Mouse (Mus musculus): ENCODE results near the gene Irf2.

The Irf2 gene

DNA sequence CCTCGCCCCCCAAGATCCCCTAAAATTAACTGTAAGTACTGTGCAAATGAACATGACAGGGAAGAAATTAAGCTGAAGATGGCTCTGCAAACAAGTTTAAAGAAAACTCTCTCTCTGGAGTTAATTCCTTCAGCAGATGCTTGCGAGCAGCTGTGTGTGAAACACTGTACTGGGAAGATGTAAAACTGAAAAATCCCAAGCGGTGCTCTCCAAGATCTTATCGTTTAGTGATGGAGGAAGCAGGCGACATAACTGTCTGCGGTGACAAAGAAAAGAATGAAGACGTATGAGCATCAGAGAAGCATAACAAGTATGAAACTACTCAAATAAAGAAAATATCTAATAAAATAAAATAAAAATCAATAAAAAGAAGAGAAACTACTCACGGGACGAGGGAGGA is 18.1 kb downstream of the Irf2 start:
- no peak for DNase-seq (ENCODE audit: low spot score in 2 of 2)

DNA sequence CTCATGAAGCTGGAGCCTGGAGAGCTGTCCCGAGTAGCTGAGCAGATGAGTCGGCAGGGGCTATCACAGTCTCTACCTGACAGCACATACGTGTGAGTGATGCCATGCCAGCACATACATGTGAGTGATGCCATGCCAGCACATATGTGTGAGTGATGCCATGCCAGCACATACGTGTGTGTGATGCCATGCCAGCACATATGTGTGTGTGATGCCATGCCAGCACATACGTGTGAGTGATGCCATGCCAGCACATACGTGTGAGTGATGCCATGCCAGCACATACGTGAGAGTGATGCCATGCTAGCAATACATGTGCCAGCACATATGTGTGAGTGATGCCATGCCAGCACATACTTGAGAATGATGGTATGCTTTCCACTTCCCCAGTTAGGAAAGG is 18.6 kb downstream of the Irf2 start:
- no peak for DNase-seq (ENCODE audit: low spot score in 2 of 2)

DNA sequence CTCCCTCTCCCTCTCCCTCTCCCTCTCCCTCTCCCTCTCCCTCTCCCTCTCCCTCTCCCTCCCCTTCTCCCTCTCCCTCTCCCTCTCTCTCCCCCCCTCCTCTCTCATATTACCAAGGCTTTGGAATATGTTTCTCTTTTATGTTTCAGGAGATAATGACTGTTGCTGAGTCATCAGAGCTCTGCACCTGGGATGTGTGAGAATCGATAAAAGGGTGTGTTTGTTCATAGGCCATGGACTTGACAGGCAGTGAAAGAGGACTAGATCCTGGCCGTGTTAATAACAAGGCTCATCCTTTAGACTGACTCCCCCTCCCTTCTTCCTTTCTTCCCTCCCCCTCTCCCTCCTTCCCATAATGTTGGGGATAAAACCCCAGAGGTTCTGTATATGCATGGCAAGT is 19.1 kb downstream of the Irf2 start:
- DNase-seq (ENCODE audit: low spot score in 2 of 2), result no peak

DNA sequence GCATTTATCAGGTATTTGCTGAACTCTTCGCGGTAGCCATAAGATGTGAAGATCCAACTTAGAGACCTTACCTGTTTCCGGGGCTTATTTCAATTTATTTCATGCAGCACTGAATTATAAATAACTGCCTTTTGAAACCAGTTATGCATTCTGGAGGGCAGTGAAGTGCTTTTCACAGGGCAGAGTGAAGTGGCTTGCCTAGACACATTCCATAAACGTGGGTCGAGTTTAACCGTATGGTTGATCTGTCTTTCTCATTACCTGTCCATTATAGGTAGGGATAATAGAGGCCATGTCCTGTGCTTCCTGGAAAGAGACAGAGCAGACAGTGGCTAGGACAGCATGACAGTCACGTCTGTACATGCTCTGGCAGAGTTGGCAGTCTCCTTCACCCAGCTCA is 20.0 kb downstream of the Irf2 start:
- DNase-seq (ENCODE audit: low spot score in 2 of 2), result no peak

DNA sequence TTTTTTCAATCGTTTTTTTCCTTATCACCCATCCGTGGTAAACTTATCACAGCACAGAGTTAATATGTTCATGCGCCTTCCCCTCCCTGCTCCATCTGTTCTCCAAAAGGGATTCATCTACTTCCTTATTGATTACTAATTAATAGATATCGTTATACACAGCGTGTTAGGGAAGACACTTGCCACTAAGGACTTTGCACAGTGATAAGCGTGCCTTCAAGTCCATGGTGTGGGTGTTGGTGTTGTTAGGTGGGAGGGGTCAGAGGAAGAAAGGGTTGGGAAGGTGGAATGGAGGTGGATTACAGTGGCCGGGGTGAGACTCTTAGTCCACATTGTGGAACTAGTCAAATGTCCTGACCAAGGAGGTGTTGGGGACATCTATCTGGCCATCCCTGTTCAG is 21.2 kb downstream of the Irf2 start:
- no peak for DNase-seq (ENCODE audit: low spot score in 2 of 2)

DNA sequence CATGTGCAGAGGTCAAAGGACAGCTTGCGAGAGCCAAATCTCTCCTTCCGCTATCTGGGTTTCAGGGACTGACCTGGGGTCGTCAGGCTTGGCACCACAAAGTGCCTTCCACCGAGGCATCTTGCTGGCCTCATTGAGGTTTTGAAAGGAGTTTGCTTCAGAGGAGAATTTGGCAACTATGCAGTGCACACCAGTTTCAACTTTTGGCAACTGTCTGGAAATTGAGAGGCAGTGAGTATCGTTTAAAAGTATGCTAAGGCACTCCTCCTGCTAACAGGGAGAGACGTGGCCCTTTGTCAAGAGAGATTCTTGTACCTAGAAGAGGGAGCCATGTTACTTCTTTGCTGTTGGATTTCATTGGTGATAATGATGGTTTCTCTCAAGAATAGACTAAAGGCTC is 21.9 kb downstream of the Irf2 start:
- no peak for DNase-seq (ENCODE audit: low spot score in 2 of 2)

DNA sequence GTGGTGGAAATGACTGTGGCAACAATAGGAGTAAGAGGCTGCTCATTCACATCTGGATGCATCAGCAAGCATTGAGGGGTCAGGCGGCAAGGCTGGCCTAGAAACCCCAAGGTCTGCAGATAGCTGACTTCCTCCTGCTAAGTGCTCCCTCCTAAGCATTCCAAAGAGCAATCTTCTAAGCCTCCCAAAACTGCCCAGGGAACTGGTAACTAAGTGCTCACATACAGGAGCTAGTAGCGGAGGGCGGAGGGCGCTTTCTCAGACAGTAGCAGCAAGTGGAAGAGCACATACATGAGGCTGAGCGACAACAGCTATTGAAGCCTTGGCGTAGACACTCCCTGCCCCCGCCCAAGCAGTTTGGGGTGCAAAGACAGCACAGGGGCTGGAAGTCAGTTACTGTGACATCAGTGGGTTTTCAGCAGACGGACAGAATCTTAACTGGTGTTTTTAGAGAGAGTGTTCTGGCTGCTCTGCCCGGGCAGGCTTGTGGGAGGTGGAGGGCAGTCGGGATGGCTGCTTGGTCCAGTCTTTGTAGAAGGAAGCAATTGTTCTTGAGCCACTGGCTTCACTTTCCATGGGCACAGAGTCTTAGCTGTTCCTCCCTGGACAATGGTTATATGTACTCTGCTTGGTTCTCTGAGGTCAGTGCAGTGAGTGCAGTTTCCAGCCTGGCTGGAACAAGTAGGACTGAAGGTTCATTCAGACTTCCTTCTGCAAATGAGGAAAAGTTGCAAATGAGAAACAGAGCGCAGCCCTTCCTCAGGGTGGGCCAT is 30.1 kb downstream of the Irf2 start:
- DNase-seq (ENCODE audit: low spot score in 2 of 2), result peak; percentile 35 to 41

DNA sequence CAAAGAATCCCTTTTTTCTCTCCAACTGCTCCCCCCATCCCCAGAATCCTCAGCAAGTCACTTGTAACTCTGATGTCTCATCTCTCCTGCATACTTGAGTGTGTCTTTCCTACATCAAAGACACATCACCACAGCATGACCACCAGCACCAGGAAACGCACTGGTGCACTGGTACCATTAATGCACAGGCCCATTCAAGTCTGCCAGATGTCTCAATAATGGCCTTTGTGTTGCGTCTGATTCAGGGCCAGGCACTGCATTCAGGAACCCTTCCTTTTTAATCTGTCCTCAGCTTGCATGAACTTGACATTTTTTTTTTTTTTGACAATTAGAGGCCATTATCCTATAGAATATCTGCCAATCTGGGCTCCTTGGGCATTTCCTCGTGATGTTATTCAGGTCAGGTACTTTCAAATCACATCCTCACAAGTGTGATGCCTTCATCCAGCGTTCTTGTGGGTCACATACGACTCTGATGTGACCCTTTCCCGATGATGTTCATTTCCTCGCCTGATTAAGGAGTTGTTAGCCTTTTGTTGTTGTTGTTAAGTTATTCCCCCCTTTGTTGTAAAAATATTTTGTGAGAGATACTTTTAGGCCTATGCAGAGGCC is 31.5 kb downstream of the Irf2 start:
- no peak for DNase-seq (ENCODE audit: low spot score in 2 of 2)

DNA sequence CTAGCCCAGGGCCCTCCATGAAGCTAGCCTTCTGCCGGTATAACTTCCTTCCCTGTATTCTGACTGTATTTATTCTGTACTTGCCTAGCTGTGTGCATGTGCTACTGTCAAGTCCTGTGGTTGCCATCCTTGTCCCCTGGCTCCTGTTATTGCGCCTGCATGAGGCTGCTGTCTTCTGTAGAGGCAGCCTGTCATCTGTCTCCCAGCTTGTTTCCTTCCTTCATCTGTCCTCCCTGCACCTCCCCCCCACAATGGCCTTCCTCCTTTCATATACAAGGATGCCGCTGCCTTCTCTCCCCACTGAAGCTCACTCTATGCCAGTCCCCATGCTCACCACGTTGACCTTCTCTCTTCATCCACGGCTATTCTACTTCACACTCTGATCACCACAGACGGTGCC is 33.3 kb downstream of the Irf2 start:
- DNase-seq (ENCODE audit: low spot score in 2 of 2), result no peak

DNA sequence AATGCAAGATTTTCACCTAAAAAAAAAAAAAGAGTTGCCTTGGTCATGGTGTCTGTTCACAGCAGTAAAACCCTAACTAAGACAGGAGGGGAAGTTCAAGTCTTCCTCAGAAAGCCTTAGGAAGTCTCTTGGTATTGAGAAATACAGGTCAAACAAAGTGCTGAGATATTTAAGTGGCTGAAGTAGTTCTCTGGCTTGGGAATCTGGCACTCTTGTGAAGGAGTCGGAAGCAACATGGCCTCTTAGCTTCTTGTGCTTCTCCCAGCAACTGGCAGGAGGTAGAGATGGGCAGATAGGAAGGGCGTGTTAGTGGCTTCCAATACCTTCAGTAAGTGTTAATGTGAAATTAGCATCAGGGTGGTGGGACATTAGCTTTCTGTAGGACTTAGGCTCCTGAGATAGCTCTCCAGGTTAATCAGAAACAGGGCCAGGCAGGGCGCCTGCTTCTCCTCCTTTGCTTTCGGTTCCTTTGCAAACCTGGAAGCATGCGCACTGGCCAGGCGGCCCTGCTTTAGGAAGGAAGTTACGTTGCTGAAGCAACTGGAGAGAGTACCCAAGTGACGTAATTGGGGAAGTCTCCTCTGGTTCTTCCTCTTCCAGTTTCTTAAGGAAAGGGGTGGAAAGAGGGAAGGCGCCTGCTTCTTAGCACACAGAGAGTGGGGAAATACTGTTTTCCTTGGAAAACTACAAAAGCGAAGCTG is 38.4 kb downstream of the Irf2 start:
- DNase-seq (ENCODE audit: low spot score in 2 of 2), result no peak

DNA sequence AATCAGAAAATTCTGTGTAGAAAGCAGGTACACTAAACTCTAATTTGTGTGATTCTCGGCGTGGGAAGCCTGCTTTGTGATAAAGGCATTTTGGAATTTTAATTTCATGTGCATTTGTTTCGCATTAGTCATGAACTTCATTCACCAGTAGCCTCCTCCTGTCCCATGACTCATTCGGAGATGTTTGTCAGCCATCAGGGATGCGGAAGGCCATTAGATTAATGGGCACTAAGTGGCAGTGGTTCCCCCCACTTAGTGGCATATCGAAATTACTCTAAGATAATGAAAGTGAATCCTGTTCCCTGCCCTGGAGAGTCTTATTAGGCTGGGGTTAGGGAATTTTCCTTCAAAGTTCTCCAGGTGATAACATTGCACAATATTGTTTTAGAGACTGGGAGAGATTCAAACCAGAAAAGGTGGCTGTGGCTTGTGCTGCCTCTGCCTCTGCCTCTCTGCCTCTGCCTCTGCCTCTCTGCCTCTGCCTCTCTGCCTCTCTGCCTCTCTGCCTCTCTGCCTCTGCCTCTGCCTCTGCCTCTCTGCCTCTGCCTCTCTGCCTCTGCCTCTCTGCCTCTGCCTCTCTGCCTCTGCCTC is 41.6 kb downstream of the Irf2 start:
- no peak for DNase-seq (ENCODE audit: low spot score in 2 of 2)

DNA sequence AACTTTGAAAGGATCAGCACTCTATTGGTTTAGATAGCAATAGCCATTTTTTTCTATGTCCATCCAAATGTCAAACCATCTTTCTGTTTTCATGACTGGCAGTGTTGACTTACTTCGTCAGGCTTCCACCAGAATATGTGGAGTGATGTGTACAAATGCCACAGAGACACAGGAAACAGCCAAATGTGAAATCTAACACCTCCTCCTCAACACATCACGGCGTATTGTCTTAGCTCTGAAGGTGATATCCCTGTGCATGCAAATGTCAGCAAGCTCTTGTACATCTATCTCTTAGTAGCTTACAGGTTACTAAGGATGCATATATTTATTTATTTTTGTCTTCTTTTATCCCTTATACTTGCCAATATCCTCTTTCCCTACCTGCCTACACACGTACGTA is 42.7 kb downstream of the Irf2 start:
- no peak for DNase-seq (ENCODE audit: low spot score in 2 of 2)

DNA sequence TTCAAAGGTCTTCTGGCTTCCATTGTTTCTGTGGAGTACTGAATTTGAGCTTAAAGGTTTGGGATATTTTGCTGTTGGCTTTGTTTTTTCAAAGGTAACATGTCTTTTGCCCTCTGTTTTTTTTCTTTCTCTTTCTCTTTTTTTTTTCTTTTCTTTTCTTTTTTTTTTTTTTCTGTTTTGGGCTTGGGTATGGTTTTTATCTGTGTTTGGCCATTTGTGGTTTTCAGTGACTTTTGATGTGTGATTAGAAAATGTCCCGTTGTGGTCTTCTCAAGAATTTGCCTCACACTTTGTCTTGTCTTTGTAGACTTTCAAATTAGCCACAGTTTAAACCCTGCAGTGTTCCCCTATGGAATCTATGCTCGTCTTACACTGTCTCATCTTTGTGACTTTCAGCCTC is 45.5 kb downstream of the Irf2 start:
- DNase-seq (ENCODE audit: low spot score in 2 of 2), result no peak

DNA sequence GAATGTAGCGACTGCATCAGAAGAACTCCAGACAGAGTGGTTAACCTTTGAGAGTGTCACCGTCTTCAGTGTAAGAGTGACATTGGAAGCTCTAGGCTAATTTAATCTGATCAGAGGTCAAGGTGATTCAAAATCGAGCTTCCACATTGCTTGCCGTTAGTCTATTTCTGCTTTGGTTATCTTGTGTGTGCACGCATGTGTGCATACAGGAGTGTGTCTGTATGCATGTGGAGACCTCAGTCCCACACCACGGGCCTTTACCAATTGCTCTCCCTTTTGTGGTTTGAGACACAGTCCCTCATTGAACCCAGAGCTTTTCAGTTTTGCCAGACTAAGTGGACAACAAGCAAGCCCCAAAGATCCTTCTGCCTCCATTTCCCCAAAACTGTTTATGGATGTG is 46.4 kb downstream of the Irf2 start:
- no peak for DNase-seq (ENCODE audit: low spot score in 2 of 2)

DNA sequence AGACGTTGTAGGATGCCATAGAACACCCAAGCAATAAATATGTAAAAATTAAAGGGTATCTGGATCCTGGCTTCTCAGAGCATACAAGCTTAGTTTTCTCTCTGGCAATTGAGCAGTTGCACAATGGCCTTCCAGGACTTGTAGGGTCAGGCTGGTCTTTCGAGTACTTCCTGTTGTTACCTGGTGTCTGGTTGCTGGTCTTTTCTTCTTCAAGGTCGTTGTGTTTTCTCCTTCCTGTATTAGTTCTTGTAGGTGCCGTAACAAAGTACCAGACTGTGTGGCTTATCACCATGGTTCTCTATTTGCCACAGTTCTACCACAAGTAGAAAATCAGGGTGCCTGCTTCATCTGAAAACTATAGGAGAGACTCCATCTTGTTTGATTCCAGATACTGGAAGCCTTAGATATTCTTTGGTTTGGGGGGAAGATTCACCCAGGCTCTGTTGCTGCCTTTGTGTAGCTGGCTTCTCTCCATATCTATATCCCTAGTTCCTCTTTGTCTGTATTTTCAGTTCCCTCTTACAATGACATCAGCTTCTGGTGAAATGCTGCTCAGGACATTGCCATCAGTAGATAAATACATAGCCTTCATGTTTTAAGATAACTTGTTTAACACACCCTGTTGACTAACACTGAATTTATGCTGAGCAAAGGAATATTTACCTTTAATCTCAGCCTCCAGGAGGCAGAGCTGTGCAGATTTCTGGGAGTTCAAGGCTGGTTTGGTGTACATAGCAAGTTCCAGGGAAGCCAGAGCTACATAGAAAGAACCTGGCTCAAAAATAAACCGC is 49.8 kb downstream of the Irf2 start:
- no peak for DNase-seq (ENCODE audit: low spot score in 2 of 2)

DNA sequence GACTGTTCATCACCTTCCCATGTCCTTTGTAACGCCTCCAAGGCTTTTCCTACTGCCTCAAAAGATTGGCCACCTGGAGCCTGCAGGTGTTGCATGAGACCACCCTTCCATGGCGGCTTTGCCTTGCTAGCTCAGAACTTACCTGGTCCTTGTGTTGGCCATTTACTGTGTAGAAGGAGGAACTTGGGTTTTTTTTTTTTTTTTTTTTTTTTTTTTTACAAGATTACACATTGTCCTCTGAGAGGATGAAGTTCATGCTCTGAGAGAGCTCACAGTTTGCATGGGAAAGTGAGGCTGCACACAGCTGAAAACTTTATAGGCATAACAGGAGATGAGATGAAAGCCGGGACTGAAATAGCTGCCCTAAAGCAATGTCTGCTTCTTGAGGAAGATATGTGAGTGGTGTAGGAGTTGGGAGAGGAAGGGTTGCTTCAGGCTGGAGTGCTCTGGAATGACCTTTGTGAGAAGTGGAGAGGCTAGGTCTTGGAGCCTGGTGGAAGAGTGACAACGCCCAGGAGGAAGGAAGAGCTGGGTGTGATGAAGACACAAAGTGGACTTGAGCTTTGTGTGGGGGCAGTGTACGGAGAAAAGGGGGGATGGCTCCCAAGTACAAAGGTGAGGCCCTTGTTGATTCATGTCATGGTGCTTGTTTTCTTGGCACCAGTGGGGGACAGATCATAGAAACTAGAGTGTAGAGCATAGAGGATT is 52.3 kb downstream of the Irf2 start:
- DNase-seq (ENCODE audit: low spot score in 2 of 2), result no peak

DNA sequence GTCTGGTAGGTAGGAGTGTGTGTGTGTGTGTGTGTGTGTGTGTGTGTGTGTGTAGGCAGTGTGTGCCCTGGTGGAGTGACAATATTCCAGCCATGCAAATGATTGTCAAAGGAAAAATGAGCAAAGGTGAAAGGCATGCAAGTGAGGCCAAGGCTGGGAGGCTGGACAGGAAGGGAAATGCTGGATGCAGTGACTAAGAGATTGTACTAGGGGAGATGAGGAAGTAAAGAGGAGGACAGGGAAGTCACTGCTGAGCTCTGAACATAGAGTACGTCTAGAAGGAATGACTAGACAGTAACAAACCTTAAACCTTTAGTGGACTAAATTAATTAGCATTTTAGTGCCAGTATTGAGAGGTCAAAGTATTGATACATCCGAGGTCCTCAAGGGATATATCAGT is 53.1 kb downstream of the Irf2 start:
- DNase-seq (ENCODE audit: low spot score in 2 of 2), result no peak

DNA sequence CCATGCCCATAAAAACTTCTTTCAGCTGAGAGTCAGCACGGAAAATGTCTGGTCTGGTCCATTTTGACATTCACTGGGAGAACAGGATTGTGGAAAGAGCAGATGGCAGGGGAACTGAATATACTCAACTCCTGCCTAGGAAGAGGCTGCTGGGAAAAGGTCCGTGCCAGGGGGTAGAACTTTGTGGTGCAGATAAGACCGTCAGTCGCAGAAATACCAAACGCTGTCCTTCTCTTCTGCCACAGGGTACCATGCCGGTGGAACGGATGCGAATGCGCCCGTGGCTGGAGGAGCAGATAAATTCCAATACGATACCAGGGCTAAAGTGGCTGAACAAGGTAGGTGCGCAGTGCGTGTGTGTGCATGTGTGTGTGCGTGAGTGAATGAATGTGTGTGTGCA is 53.7 kb downstream of the Irf2 start:
- no peak for DNase-seq (ENCODE audit: low spot score in 2 of 2)

DNA sequence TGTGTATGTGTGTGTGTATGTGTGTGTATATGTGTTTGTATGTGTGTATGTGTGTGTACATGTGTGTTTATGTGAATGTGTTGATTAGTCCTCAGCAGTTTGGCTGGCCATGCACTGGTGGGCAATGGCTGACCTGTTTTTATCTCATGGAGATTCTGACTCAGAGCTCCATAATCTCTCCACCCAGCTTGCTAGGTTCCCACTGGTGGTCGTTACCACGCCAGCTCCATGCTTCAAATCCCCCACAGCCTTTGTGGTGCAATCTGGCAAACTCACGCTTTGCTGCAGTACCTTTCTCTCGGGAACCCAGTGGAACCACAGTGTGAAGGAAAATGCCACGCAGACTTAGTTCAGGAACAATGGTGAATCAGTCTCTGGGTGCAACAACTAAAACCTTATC is 54.8 kb downstream of the Irf2 start:
- no peak for DNase-seq (ENCODE audit: low spot score in 2 of 2)

DNA sequence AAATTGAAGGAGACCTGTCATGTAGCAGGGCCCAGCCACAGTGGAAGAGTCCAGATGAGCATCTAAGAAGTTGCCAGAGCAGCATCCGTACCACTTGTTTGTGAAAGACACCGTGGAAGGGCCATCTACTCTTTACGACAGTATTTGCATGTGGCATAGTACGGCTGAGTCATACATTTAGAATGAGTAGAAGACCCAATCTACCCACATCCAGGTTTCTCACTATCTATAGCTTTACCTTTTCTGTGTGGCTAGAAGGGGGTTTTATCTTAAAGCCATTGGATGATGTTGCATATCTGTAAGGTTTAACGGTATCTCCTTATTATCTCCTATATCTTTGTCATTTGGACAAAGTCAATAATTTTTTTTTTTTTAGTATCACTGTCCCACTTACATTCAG is 59.7 kb downstream of the Irf2 start:
- no peak for DNase-seq (ENCODE audit: low spot score in 2 of 2)

DNA sequence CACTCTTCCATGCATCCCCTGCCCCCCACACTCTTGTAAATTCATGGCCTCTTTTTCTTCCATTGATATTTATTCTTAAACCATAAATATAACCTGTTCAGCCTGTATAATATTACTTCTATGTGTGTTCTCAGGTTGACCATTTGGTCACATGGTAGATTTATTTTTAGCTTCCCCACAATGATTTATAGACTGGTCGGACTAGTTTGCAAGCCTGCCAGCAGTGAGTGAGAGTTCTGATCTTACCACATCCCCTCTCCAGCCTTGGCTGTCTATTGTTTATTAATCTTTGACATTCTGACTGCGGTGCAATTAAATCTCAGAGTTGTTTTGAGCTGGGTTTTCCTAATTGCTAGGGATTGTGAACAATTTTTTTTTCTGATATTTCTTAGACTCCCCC is 60.2 kb downstream of the Irf2 start:
- no peak for DNase-seq (ENCODE audit: low spot score in 2 of 2)

All from frontal cortex, postnatal 36 days (tissue).